Mouse (Mus musculus) lung, embryonic 16.5 days (tissue): ENCODE measurements around the gene Gm14391. TPM values are rescaled to one million over a fixed set of nuclear protein-coding genes. Genes with fewer than 3 reads are reported as not detected.
A peak's percentile ranks its signal among the peaks of the same experiment; 100 is the strongest.
"Not testable (repeated sequence)": the region's sequence is repeated elsewhere in the genome, so short reads cannot be mapped to it uniquely, and the experiment has no call there.

ENCODE experiments used
- ATAC-seq: fragments of 200-750 bp; cut with Nextera tagmentation; 2 replicates; pipeline ENCODE4 v1.8.0; 2017; ENCODE audit warnings: low read depth, mild to moderate bottlenecking, moderate library complexity
- H3K27ac ChIP-seq: fragments of 300-500 bp; sonication (generic); 2 replicates; pipeline ENCODE4 v1.5.1; 2014; ENCODE audit warnings: mild to moderate bottlenecking, control low read depth, low read length
- H3K27me3 ChIP-seq: fragments of 300-500 bp; sonication (generic); 2 replicates; pipeline ENCODE4 v1.6.1; 2014; ENCODE audit warnings: low read depth, low read length, mixed read lengths; ENCODE audit not compliant: control insufficient read depth, insufficient read depth
- H3K36me3 ChIP-seq: fragments of 300-500 bp; sonication (generic); 2 replicates; pipeline ENCODE4 v1.6.1; 2014; ENCODE audit warnings: low read length; ENCODE audit not compliant: control insufficient read depth, insufficient read depth
- H3K4me1 ChIP-seq: fragments of 300-500 bp; sonication (generic); replicated peaks from 2 replicates; pipeline ENCODE4 v1.6.1; 2014; ENCODE audit warnings: low read length, mixed read lengths; ENCODE audit not compliant: control insufficient read depth, insufficient read depth
- H3K4me2 ChIP-seq: fragments of 300-500 bp; sonication (generic); 2 replicates; pipeline ENCODE4 v1.6.1; 2014; ENCODE audit warnings: low read depth, low read length, control low read depth
- H3K4me3 ChIP-seq: fragments of 300-500 bp; sonication (generic); 2 replicates; pipeline ENCODE4 v1.5.1; 2014; ENCODE audit warnings: mild to moderate bottlenecking, low read length, control low read depth
- H3K9ac ChIP-seq: fragments of 300-500 bp; sonication (generic); 2 replicates; pipeline ENCODE4 v1.6.1; 2014; ENCODE audit warnings: low read length, control low read depth
- H3K9me3 ChIP-seq: fragments of 300-500 bp; sonication (generic); 2 replicates; pipeline ENCODE4 v1.6.1; 2016; ENCODE audit warnings: low read length; ENCODE audit not compliant: control insufficient read depth
- WGBS: fragments of 180-500 bp; shearing (Covaris S2); extraction: QIAGEN DNeasy Blood & Tissue Kit; methylation state at CpG from one replicate; pipeline ENCODE4 v1.1.7; 2014; 5-methylcytosine and 5-hydroxymethylcytosine counted together
- polyA plus RNA-seq: library from polyadenylated mRNA; unstranded; fragments of >200 nt; fragmentation: Nextera tagmentation; extraction: Ambion mirVana; gene quantifications from 2 replicates; pipeline ENCODE4 v1.2.1, GENCODE M21; 2015

The Gm14391 gene
- polyA plus RNA-seq, 1 experiment from 2014 or later = 2.3 TPM

GRCm38 (mm10) chr2:175161438-175161837 lies 45.3 kb downstream of the Gm14391 start:
- H3K9me3 ChIP-seq, ATAC-seq, H3K27me3 ChIP-seq, H3K4me1 ChIP-seq, H3K4me3 ChIP-seq, H3K36me3 ChIP-seq, H3K27ac ChIP-seq, H3K9ac ChIP-seq, H3K4me2 ChIP-seq: not testable (repeated sequence)
- WGBS = 88% methylated on average over 4 of the region's 4 CpGs

- ATAC-seq = no peak
- no peaks in the 10 kb centered on the region for H3K27me3 ChIP-seq
- no peaks in the 10 kb centered on the region for H3K36me3 ChIP-seq
- H3K9me3 ChIP-seq = peaks cover 4% of the 10 kb centered on the region
- H3K27ac ChIP-seq = no peak overlapping the region
- no peak overlapping the region for H3K4me3 ChIP-seq
- H3K4me2 ChIP-seq = no peak overlapping the region
- no peaks in the 10 kb centered on the region for H3K4me1 ChIP-seq
- no peak overlapping the region for H3K9ac ChIP-seq
- 75% methylated on average over 3 of the region's 3 CpGs for WGBS
Measured at GRCm38 (mm10) chr2:175158642-175159041, 48.1 kb downstream of the Gm14391 start.

- H3K27ac ChIP-seq = no peak overlapping the region
- H3K9ac ChIP-seq = no peak overlapping the region
- H3K4me2 ChIP-seq = no peak overlapping the region
- H3K4me3 ChIP-seq = no peak overlapping the region
- no peaks in the 10 kb centered on the region for H3K27me3 ChIP-seq
- H3K4me1 ChIP-seq = no peaks in the 10 kb centered on the region
- no peaks in the 10 kb centered on the region for H3K36me3 ChIP-seq
- H3K9me3 ChIP-seq = peaks cover 4% of the 10 kb centered on the region
- ATAC-seq = no peak
- 87% methylated on average over 13 of the region's 13 CpGs for WGBS
Measured at GRCm38 (mm10) chr2:175156696-175157095, 50.0 kb downstream of the Gm14391 start.

GRCm38 (mm10) chr2:175141993-175142295 lies 64.8 kb downstream of the Gm14391 start, which contains the start of gene Gm14399:
Gene Gm14399, minus strand, starts transcription at chr2:175142012.
- not testable (repeated sequence) for H3K27me3 ChIP-seq, H3K36me3 ChIP-seq, H3K4me1 ChIP-seq, ATAC-seq, H3K27ac ChIP-seq, H3K9me3 ChIP-seq
- H3K4me2 ChIP-seq = peak within 1 kb of the TSS; percentile 35
- peak within 1 kb of the TSS; percentile 53; the same call in 1 of the 2 replicates for H3K9ac ChIP-seq
- peak within 1 kb of the TSS; percentile 52 for H3K4me3 ChIP-seq
- WGBS = 6% methylated on average over 1 of the region's 2 CpGs

- ATAC-seq, H3K27ac ChIP-seq, H3K36me3 ChIP-seq, H3K9me3 ChIP-seq, H3K27me3 ChIP-seq, H3K4me1 ChIP-seq: not testable (repeated sequence)
- under 1% methylated on average over 22 of the region's 25 CpGs for WGBS
- H3K9ac ChIP-seq = peak overlapping the region; percentile 53; the same call in 1 of the 2 replicates
- peak overlapping the region; percentile 52 for H3K4me3 ChIP-seq
- H3K4me2 ChIP-seq = peak overlapping the region; percentile 35
Measured at GRCm38 (mm10) chr2:175141118-175141992, 65.4 kb downstream of the Gm14391 start.

Other genes starting within 250 kb of the Gm14391 start
- gene Gm14444, start 196.7 kb downstream of the Gm14391 start, polyA plus RNA-seq = 0.24 TPM in 1 of 2 replicates, not detected in the other
- gene Gm14393, start 139.1 kb downstream of the Gm14391 start, polyA plus RNA-seq = 1.0 and 1.4 TPM in 2 replicates
- gene Gm14399, start 64.9 kb downstream of the Gm14391 start, polyA plus RNA-seq = 5.3 and 6.0 TPM in 2 replicates
- gene Gm14443, start 31.0 kb downstream of the Gm14391 start, polyA plus RNA-seq = 0.63 and 0.65 TPM in 2 replicates
- gene Gm14440, start 68.2 kb upstream of the Gm14391 start, polyA plus RNA-seq = 0.09 and 5.0 TPM in 2 replicates
- 19.4 and 19.7 TPM in 2 replicates for gene Gm4631, start 131.3 kb upstream of the Gm14391 start, polyA plus RNA-seq
- gene Zfp968, start 165.5 kb upstream of the Gm14391 start, polyA plus RNA-seq = 5.1 and 7.3 TPM in 2 replicates
- gene Gm4724, start 228.9 kb upstream of the Gm14391 start, polyA plus RNA-seq = 10.0 and 25.1 TPM in 2 replicates